Mouse (Mus musculus) stomach, postnatal 0 days (tissue): ENCODE data around the gene Uhrf1bp1. TPM values are rescaled to one million over a fixed set of nuclear protein-coding genes. Genes with fewer than 3 reads are reported as not detected.

Experiments
- ATAC-seq: fragments of 200-750 bp; cut with Nextera tagmentation; 2 replicates; pipeline ENCODE4 v1.8.0; 2017; ENCODE audit not compliant: low FRiP score, low TSS enrichment
- DNase-seq: peaks from one replicate; pipeline ENCODE4 v3.0.0-alpha.2; 2016; ENCODE audit warnings: low spot score
- H3K27ac ChIP-seq: fragments of 300-500 bp; sonication (generic); replicated peaks from 2 replicates; pipeline ENCODE4 v1.5.1; 2014; ENCODE audit warnings: mild to moderate bottlenecking, control low read depth
- H3K27me3 ChIP-seq: fragments of 300-500 bp; sonication (generic); 2 replicates; pipeline ENCODE4 v1.6.1; 2014; ENCODE audit warnings: low read length; ENCODE audit not compliant: control insufficient read depth, insufficient read depth
- H3K36me3 ChIP-seq: fragments of 300-500 bp; sonication (generic); 2 replicates; pipeline ENCODE4 v1.6.1; 2014; ENCODE audit warnings: low read length, mixed read lengths; ENCODE audit not compliant: control insufficient read depth, insufficient read depth
- H3K4me1 ChIP-seq: fragments of 300-500 bp; sonication (generic); replicated peaks from 2 replicates; pipeline ENCODE4 v1.6.1; 2014; ENCODE audit warnings: antibody characterized with exemption; ENCODE audit not compliant: control insufficient read depth, insufficient read depth
- H3K4me2 ChIP-seq: fragments of 300-500 bp; sonication (generic); replicated peaks from 2 replicates; pipeline ENCODE4 v1.6.1; 2014; ENCODE audit warnings: low read depth, mild to moderate bottlenecking, control low read depth, moderate library complexity
- H3K4me3 ChIP-seq: fragments of 300-500 bp; sonication (generic); 2 replicates; pipeline ENCODE4 v1.5.1; 2014; ENCODE audit warnings: low read depth, low read length, control low read depth
- H3K9ac ChIP-seq: fragments of 300-500 bp; sonication (generic); 2 replicates; pipeline ENCODE4 v1.6.1; 2014; ENCODE audit warnings: mild to moderate bottlenecking, low read length, control low read depth, mixed read lengths
- H3K9me3 ChIP-seq: fragments of 300-500 bp; sonication (generic); 2 replicates; pipeline ENCODE4 v1.6.1; 2016; ENCODE audit warnings: low read length; ENCODE audit not compliant: control insufficient read depth
- CTCF ChIP-seq: IDR thresholded peaks from 2 replicates; pipeline ENCODE4 v1.5.1; 2016; ENCODE audit warnings: antibody characterized with exemption, low read depth, mild to moderate bottlenecking, moderate library complexity
- EP300 ChIP-seq: optimal IDR thresholded peaks from 2 replicates; pipeline ENCODE3; 2016; ENCODE audit warnings: antibody characterized with exemption
- WGBS: fragments of 180-500 bp; shearing (Covaris S2); extraction: QIAGEN DNeasy Blood & Tissue Kit; methylation state at CpG from one replicate; pipeline ENCODE4 v1.1.7; 2014; 5-methylcytosine and 5-hydroxymethylcytosine counted together
- polyA plus RNA-seq: library from polyadenylated mRNA; unstranded; fragments of >200 nt; fragmentation: Nextera tagmentation; extraction: Ambion mirVana; gene quantifications from 2 replicates; pipeline ENCODE4 v1.2.1, GENCODE M21; 2015

Gene Uhrf1bp1
- polyA plus RNA-seq, 1 experiment from 2014 or later = 1.4 TPM

- WGBS = under 1% methylated on average over 20 of the region's 20 CpGs
- DNase-seq = peak; percentile 49
Observed at GRCm38 (mm10) chr17:27819521-27819970, 36.7 kb upstream of the Uhrf1bp1 start.

GRCm38 (mm10) chr17:27819971-27820567, 36.2 kb upstream of the Uhrf1bp1 start:
- H3K36me3 ChIP-seq = no peaks in the 10 kb centered on the region
- H3K27ac ChIP-seq = peak overlapping the region; percentile 97
- DNase-seq = peak; percentile 77
- peak overlapping the region; percentile 89 for H3K4me3 ChIP-seq
- no peaks in the 10 kb centered on the region for H3K27me3 ChIP-seq
- WGBS = 0% methylated on average over 47 of the region's 62 CpGs
- ATAC-seq = peak; percentile 87
- no peaks in the 10 kb centered on the region for H3K9me3 ChIP-seq
- peak overlapping the region; percentile 56 for H3K4me2 ChIP-seq
- H3K4me1 ChIP-seq = no peaks in the 10 kb centered on the region
- TF ChIP-seq CTCF (no peak), EP300 (no peak)
- H3K9ac ChIP-seq = peak overlapping the region; percentile 90

More at GRCm38 (mm10) chr17:27819521-27819970, 36.7 kb upstream of the Uhrf1bp1 start:
- TF ChIP-seq CTCF = no peak
- no peak for TF ChIP-seq EP300
- Histone ChIP-seq H3K36me3 (no peaks in the 10 kb centered on the region), H3K4me2 (peak overlapping the region; percentile 56), H3K9me3 (no peaks in the 10 kb centered on the region), H3K4me1 (no peaks in the 10 kb centered on the region), H3K27me3 (no peaks in the 10 kb centered on the region), H3K4me3 (peak overlapping the region; percentile 89), H3K9ac (peak overlapping the region; percentile 90), H3K27ac (peak overlapping the region; percentile 97)
- ATAC-seq = no peak

- H3K4me1 ChIP-seq = no peaks in the 10 kb centered on the region
- peak; percentile 96 for ATAC-seq
- peak within 1 kb of the TSS; percentile 68 for H3K4me2 ChIP-seq
- 1% methylated on average over 33 of the region's 56 CpGs for WGBS
- no peaks in the 10 kb centered on the region for H3K9me3 ChIP-seq
- peak within 1 kb of the TSS; percentile 97 for H3K27ac ChIP-seq
- no peaks in the 10 kb centered on the region for H3K36me3 ChIP-seq
- TF ChIP-seq CTCF = 0 out of 2 replicates have a peak, but pooled peaks have one; percentile 8
- TF ChIP-seq EP300 = peak; percentile 60
- peak within 1 kb of the TSS; percentile 90 for H3K9ac ChIP-seq
- peak within 1 kb of the TSS; percentile 89 for H3K4me3 ChIP-seq
- H3K27me3 ChIP-seq = no peaks in the 10 kb centered on the region
- peak; percentile 99 for DNase-seq
Observed at GRCm38 (mm10) chr17:27820568-27821406, 35.5 kb upstream of the Uhrf1bp1 start, which contains the start of gene D17Wsu92e. TSS of gene D17Wsu92e (minus strand) at chr17:27820648.

- TF ChIP-seq EP300 = no peak
- TF ChIP-seq CTCF = no peak
- Histone ChIP-seq H3K27me3 (no peaks in the 10 kb centered on the region), H3K9me3 (no peaks in the 10 kb centered on the region), H3K36me3 (no peaks in the 10 kb centered on the region), H3K27ac (peak overlapping the region; percentile 90), H3K9ac (peak overlapping the region; percentile 70; the same call in 1 of the 2 replicates), H3K4me3 (no peak overlapping the region; the same call in 1 of the 2 replicates), H3K4me2 (peak overlapping the region; percentile 68; the same call in 1 of the 2 replicates), H3K4me1 (no peaks in the 10 kb centered on the region)
- ATAC-seq = no peak
- WGBS = 44% methylated on average over 9 of the region's 9 CpGs
- DNase-seq = peak; percentile 51
Observed at GRCm38 (mm10) chr17:27821407-27822338, 34.6 kb upstream of the Uhrf1bp1 start.

GRCm38 (mm10) chr17:27823142-27823905, 32.9 kb upstream of the Uhrf1bp1 start:
- Histone ChIP-seq H3K27me3 (no peaks in the 10 kb centered on the region), H3K4me2 (no peak overlapping the region), H3K4me1 (no peaks in the 10 kb centered on the region), H3K9me3 (no peaks in the 10 kb centered on the region), H3K9ac (no peak overlapping the region), H3K27ac (no peak overlapping the region), H3K36me3 (no peaks in the 10 kb centered on the region), H3K4me3 (no peak overlapping the region)
- 74% methylated on average over 9 of the region's 9 CpGs for WGBS
- no peak for DNase-seq
- no peak for ATAC-seq
- TF ChIP-seq CTCF (no peak), EP300 (no peak)
